Comparison of ENCODE assay signal across 16 mouse cellular contexts in genomic region chr4:120930736-120931135, GRCm38 (mm10).
"Had no signal": no experiment of that assay in that cellular context is flagged by ENCODE, and none has a peak within 500 bp of the region (broad histone marks: within the 10 kb centered on the region; RNA-seq: fewer than 3 reads in every experiment).

No protein-coding gene starts in this region.

- DNase-seq: retina, postnatal 1 day; right cerebral cortex, adult 18-20 months; right cerebral cortex, postnatal 14 days; right cerebral cortex, postnatal 25 days; right cerebral cortex, postnatal 4 days; spleen, adult 18-20 months; thymus, adult 18-20 months; thymus, adult 2 months; thymus, postnatal 14 days; thymus, postnatal 25 days; thymus, postnatal 36 days; thymus, postnatal 4 days had no signal

- H3K4me3 ChIP-seq: neural tube, embryonic 12.5 days; neural tube, embryonic 13.5 days; neural tube, embryonic 15.5 days; stomach, embryonic 15.5 days had no signal

- H3K9me3 ChIP-seq: neural tube, embryonic 12.5 days; neural tube, embryonic 15.5 days; stomach, embryonic 15.5 days had no signal

- H3K36me3 ChIP-seq: stomach, embryonic 15.5 days had no signal

- H3K4me1 ChIP-seq: neural tube, embryonic 12.5 days; neural tube, embryonic 13.5 days; neural tube, embryonic 15.5 days; stomach, embryonic 15.5 days had no signal

- H3K27me3 ChIP-seq: neural tube, embryonic 12.5 days; neural tube, embryonic 13.5 days; neural tube, embryonic 15.5 days; stomach, embryonic 15.5 days had no signal
